Mouse (Mus musculus): ENCODE results near the gene Zfp553.

The Zfp553 gene

GRCm38 (mm10) chr7:127212432-127213250 lies 20.2 kb upstream of the Zfp553 start:
- DNase-seq = no peak

DNA sequence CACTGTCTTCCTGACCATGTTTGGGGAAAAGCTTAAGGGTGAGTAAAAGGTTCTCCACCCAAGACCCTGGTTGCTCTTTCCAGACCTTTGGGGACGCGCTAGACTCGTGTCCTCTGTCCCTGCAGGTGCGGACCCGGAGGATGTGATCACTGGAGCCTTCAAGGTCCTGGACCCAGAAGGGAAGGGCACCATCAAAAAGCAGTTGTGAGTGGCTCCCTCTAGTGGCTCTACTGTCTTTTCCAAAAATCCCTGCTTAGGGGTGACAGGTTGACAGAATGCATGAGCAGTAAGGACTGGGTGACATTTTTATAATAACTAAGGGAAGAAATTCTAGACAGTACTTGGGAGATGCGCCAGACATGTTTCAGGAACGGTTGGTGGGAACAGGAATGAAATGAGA lies 19.4 kb upstream of the Zfp553 start:
- no peak for DNase-seq

- DNase-seq = no peak
Observed at GRCm38 (mm10) chr7:127213930-127214329, 18.9 kb upstream of the Zfp553 start.

DNA sequence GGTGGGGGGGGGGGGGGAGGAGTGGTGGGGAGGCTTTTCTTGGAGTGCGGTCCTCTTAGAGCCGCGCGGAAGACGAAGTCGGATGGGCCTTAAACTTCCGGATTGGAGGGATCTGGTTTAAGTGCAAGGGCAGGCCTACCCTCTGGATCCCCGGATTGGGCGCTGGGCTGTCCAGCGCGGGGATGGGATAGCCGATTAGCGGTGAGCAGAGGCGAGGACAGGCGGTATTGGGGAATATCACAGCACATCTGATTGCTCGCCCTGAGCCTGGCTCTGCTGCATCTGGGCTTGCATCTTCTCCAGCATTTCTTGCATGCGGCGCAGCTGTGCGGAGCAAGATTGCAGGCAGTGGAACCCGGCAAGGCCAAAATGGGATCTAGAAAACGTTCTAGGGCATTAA lies 18.3 kb upstream of the Zfp553 start:
- no peak for DNase-seq

- DNase-seq = peak; percentile 69
Observed at GRCm38 (mm10) chr7:127214981-127215871, 17.6 kb upstream of the Zfp553 start.

DNA sequence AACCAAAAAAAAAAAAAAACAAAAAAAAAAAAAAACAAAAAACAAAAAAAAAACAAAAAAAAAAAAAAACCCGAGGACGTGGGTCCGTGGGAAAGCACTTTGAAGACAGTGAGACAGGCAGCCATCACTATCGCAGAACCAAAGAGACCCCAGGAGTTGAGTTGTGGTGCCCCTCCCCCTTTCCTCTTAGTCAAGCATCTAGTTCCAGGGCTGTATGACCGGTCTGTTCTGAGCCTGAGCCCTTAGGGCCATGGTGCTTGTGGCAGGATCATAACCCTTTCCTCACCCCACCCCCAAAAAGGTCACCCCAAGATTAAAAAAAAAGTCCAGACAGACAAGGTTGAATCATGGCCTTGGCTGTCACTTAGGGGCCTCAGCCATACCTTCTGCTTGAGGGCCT lies 16.6 kb upstream of the Zfp553 start:
- no peak for DNase-seq

GRCm38 (mm10) chr7:127217475-127217874 lies 15.4 kb upstream of the Zfp553 start:
- DNase-seq = no peak

- no peak for DNase-seq
Observed at GRCm38 (mm10) chr7:127217901-127218642, 14.8 kb upstream of the Zfp553 start.

DNA sequence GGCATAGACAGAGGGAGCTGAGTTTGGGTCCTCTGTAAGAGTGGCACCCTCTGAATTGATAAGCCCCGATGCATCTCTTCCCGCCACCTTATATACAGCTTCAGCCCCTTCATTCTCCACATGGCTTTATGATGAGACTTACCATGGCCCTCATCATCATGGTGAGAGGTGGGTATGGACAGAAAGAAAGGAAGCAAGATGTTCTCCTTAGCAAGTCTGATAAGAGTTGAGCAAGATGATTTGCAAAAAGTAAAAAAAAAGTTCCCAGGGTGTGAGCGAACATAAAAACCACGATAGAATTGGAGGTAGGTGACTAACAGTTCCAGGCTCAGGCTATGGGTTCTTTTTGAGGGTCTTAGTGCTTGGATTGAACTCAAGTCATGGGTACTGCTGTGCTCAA lies 14.2 kb upstream of the Zfp553 start:
- no peak for DNase-seq

GRCm38 (mm10) chr7:127220440-127220839 lies 12.4 kb upstream of the Zfp553 start:
- no peak for DNase-seq

DNA sequence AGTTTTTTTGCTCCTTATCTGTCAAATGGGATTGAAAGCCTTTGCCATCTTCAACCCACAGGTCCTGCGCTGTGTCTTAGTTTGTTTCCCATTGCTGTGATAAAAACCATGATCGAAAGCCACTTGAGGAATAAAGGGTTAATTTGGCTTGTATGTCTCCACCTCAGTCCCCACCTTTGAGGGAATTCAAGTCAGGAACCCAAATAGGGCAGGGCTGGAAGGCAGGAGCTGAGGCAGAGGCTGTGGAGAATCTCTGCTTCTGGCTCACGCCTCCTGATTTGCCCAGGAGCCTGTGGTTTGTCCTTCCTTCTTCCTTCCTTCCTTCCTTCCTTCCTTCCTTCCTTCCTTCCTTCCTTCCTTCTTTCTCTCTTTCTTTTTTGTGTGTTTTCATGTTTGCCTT lies 9.8 kb upstream of the Zfp553 start:
- no peak for DNase-seq

DNA sequence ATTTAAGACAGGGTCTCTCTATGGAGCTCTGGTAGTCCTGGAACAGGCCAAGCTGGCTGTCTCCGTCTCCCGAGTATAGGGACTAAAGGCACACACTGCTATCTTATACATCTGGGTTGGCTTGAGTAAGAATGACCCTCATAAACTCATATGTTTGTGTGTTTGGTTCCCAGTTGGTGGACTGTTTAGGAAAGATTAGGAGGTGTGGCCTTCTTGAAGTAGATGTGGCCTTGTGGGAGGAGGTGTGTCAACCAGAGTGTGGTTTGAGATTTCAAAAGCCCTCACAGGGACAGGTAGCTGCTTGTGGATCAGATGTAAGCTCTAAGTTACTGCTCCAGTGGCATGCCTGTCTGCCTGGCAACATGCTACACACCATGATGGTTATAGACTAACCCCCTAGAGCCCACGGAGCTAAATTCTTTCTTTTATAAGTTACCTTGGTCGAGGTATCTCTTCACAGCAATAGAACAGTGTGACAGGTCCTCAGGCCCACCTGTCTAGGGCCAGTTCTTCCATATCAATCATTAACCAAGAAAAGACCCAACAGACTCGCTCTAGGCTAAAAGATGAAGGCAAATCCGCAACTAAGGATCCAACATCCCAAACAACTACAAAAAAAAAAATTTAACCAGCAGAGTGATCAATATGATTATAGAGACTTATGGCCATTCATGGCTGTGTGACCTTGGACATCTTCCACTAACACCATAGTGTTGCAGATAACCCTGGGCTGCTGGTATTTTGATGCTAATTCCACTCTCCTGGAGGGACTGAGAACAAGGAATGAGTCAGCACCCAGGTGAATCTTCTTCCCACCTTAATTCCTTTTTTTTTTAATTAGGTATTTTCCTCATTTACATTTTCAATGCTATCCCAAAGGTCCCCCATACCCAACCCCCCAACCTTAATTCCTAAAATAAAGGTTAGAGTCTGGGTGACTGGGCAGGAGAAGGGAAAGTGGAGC lies 9.1 kb upstream of the Zfp553 start:
- DNase-seq = no peak

- DNase-seq = no peak
Observed at GRCm38 (mm10) chr7:127224616-127225015, 8.2 kb upstream of the Zfp553 start.

GRCm38 (mm10) chr7:127225147-127225995 lies 7.5 kb upstream of the Zfp553 start:
- no peak for DNase-seq

- DNase-seq = peak; percentile 80
Observed at GRCm38 (mm10) chr7:127228615-127229303, 4.1 kb upstream of the Zfp553 start.

DNA sequence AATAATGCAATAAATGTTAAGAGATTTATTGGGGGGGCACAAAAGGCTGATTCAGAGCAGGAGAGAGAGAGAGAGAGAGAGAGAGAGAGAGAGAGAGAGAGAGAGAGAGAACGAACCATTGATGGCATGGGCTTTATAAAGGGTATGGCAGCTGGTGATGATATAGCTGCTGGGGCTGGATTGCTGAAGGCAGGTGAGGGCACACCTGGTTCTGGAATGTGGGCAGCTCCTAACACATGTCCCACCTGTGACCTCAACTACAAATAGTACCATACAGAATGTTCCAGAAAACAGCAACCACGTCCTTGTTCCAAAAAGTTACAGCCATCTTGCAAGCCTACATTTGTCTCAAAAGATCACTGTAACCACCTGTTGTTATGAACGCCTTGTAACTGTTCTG lies 1.5 kb upstream of the Zfp553 start:
- no peak for DNase-seq

DNA sequence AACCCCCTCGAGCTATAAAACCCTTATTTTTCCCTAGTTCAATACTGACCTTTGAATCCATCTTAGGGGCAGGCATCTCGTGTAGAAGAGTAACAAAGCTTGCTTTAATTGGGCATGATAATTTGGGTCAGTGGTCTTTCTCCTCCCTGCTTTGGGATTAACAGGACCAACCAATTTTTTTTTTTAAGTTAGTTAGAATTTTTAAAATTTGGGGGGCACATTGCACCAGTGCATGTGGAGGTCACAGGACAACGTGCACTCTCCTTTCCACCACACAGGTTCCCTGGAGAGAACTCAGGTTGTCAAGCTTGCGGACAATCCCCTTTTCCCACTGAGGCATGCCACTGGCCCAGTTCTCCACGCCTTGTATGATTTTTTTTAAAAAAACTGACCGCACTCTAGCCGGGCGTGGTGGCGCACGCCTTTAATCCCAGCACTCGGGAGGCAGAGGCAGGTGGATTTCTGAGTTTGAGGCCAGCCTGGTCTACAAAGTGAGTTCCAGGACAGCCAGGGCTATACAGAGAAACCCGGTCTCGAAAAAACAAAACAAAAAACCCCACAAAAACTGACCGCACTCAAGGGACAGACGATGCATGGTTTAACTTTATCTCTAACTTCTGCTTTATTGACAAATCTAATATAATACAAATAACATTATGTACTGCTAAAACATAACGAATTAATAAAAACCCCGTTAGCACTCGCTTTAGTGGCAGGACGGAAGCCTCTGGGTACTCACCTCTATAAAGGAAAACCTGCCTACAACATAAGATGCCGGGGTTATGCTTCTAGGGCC lies 837 bp upstream of the Zfp553 start:
- DNase-seq = peak; percentile 16

DNA sequence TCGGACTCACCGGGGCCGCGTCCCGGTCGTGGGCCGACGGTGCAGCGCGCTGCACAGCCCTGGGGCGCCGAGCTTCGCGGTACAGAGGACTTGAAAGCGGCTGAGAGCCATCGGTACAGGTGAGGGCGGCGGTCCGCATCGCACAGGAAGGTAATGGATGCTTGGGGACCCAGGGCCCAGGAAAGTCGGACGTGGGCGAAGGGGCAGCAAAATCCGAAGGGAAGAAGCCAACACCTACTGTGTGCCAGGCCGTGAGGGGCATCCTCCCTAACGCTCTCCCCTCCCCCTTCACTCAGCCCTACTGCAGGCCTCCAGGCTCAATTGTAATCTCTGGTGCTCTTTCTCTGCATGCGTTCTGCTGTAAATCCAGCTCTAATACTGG lies 498 bp downstream of the Zfp553 start:
- DNase-seq = no peak

DNA sequence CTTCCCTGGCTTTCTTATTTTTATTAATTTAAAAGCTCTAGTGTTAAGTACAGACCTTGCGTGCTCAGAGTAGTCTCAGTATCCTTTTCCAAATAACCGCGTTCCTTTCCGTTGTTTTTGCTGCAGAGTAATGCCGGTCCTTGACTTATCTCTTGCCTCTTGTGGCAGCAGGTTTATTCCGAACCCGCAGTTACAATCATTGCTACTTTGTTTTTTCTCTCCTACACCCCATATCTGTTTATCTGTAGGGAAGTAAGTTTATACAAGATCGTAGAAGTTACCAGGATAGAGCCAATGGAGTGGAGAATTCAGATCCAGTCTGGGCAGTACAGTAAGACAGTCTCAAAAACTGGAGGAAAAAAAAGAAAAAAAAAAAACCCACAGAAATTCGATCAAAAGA lies 904 bp downstream of the Zfp553 start:
- DNase-seq = no peak

- peak; percentile 8 for DNase-seq
Observed at GRCm38 (mm10) chr7:127234777-127235176, 1.9 kb downstream of the Zfp553 start.
